Mouse (Mus musculus) T-helper 1 cell (primary cell): ENCODE data around the gene Jmjd8.

Source experiments
- in situ Hi-C: fragments of 300-600 bp; cut with MboI, MseI; formaldehyde crosslinking; loops from one replicate; pipeline ENCODE4 v1.15.1; 2025; ENCODE audit warnings: high pct_unique_total_duplicates

The Jmjd8 gene

GRCm38 (mm10) chr17:25877741-25878610 lies 49.3 kb downstream of the Jmjd8 start:
- in situ Hi-C loops = no loop called here

GRCm38 (mm10) chr17:25878611-25879180 lies 50.0 kb downstream of the Jmjd8 start:
- in situ Hi-C loops = no loop called here

- in situ Hi-C loops = no loop called here
These were observed 50.6 kb downstream of the Jmjd8 start for GRCm38 (mm10) chr17:25879261-25879660.

GRCm38 (mm10) chr17:25879750-25880149 lies 51.1 kb downstream of the Jmjd8 start:
- in situ Hi-C loops = no loop called here

GRCm38 (mm10) chr17:25880196-25880910 lies 51.7 kb downstream of the Jmjd8 start, which contains the start of gene Wfikkn1:
Wfikkn1 (minus strand) TSS chr17:25880858.
- in situ Hi-C loops = no loop called here

- in situ Hi-C loops = no loop called here
These were observed 52.4 kb downstream of the Jmjd8 start for GRCm38 (mm10) chr17:25880913-25881641.
